Mouse (Mus musculus) forebrain, embryonic 10.5 days (tissue): ENCODE measurements around the gene Pard3. TPM values are rescaled to one million over a fixed set of nuclear protein-coding genes. Genes with fewer than 3 reads are reported as not detected.

Experiments used
- polyA plus RNA-seq: library from polyadenylated mRNA; unstranded; fragments of >200 nt; fragmentation: Nextera tagmentation; extraction: Ambion mirVana; gene quantifications from 2 replicates; pipeline ENCODE4 v1.2.1, GENCODE M21; 2016

Pard3 gene
- polyA plus RNA-seq, 1 experiment from 2014 or later, result 27.3 TPM

Other genes with a start within 250 kb of the Pard3 start
- 294 and 298 TPM in 2 replicates for gene Tomm20, start 118.0 kb upstream of the Pard3 start, polyA plus RNA-seq
- gene Rbm34, start 92.8 kb upstream of the Pard3 start, polyA plus RNA-seq, result 26.1 and 26.5 TPM in 2 replicates